Mouse (Mus musculus) cerebellum, adult 2 months (tissue): Measurements from ENCODE around the gene Vmn1r65.

Experiments used
- CTCF ChIP-seq: fragments of 200-500 bp; IDR thresholded peaks from 2 replicates; pipeline ENCODE4 v1.5.1; 2011; ENCODE audit warnings: low read depth, mild to moderate bottlenecking, control low read depth, low read length, moderate library complexity, borderline replicate concordance; ENCODE audit not compliant: insufficient read depth
- POLR2A ChIP-seq: fragments of 200-500 bp; IDR thresholded peaks from 2 replicates; pipeline ENCODE4 v1.6.1; 2011; ENCODE audit warnings: low read length, control low read depth, borderline replicate concordance; ENCODE audit not compliant: insufficient read depth

DNA sequence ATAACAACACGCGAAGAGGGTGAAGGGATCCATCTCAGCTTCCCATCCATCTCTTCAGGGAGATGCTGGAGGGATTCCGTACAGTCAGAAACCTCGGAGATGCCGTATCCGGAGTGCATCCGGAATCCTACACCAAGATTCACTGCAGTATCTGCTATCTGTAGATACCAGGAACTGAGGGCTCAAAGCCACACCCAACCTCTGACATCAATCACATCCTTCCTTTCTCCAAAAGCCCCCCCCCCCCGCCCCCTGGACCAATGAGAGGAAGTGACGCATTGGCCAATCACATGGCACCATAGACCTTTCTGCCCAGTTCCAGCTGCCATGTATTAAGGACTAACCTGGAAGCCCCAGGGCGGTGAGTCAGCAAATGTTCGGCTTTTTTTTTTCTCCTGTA, 34.1 kb upstream of the Vmn1r65 start, which contains the start of gene Nlrp4c:
- TF ChIP-seq CTCF = no peak
- TF ChIP-seq POLR2A = no peak
